Mouse (Mus musculus) c-Kit-positive CD71-negative TER-119-negative erythroid progenitor cells, embryonic 14.5 days (primary cell): ENCODE data around the gene Gm14692.
"Not testable (repeated sequence)": the region's sequence is repeated elsewhere in the genome, so short reads cannot be mapped to it uniquely, and the experiment has no call there.

Experiments
- DNase-seq: peaks from one replicate; pipeline ENCODE4 v3.0.0-alpha.2; 2013; ENCODE audit warnings: low read depth

Gm14692 gene

DNA sequence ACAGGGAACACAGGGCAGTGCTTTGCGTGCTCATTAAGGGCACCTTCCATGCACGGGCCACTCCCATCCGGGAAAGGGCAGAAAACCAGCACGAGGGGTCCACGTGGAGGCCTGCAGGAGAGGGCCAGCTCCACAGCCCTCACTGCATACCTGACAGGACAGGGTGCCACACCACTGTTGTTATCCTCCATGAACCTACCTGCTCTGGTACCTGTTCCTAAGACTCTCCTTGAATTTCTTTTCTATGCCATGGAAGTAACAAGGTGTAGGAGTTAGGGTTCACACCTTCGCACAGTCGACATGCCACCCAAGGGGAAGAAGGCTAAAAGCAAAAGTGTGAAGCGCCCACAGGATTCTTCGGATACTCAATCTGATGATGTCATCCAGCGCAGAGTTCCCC lies at the start of gene Gm14692:
Gm14692 (plus strand) TSS at position 301 of the 400 bp plus-strand sequence.
- DNase-seq = not testable (repeated sequence)

DNA sequence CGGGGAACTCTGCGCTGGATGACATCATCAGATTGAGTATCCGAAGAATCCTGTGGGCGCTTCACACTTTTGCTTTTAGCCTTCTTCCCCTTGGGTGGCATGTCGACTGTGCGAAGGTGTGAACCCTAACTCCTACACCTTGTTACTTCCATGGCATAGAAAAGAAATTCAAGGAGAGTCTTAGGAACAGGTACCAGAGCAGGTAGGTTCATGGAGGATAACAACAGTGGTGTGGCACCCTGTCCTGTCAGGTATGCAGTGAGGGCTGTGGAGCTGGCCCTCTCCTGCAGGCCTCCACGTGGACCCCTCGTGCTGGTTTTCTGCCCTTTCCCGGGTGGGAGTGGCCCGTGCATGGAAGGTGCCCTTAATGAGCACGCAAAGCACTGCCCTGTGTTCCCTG lies 2.0 kb upstream of the Gm14692 start, which contains the start of gene Gm1140:
Gm1140 (minus strand) TSS at position 101 of the 400 bp plus-strand sequence.
- not testable (repeated sequence) for DNase-seq
